Mouse (Mus musculus) limb, embryonic 13.5 days (tissue): ENCODE measurements around the gene Olfr661. TPM values are rescaled to one million over a fixed set of nuclear protein-coding genes. Genes with fewer than 3 reads are reported as not detected.
A peak's percentile ranks its signal among the peaks of the same experiment; 100 is the strongest.

Experiments used
- ATAC-seq: fragments of 200-750 bp; cut with Nextera tagmentation; 2 replicates; pipeline ENCODE4 v1.8.0; 2017; ENCODE audit warnings: low read depth, moderate number of reproducible peaks, moderate TSS enrichment; ENCODE audit not compliant: low FRiP score
- H3K27ac ChIP-seq: fragments of 300-500 bp; sonication (generic); 2 replicates; pipeline ENCODE4 v1.5.1; 2015; ENCODE audit warnings: inconsistent platforms, mild to moderate bottlenecking, moderate library complexity
- H3K27me3 ChIP-seq: fragments of 300-500 bp; sonication (generic); 2 replicates; pipeline ENCODE4 v1.6.1; 2015; ENCODE audit warnings: mild to moderate bottlenecking, inconsistent platforms
- H3K36me3 ChIP-seq: fragments of 300-500 bp; sonication (generic); 2 replicates; pipeline ENCODE4 v1.6.1; 2015; ENCODE audit warnings: inconsistent platforms, mild to moderate bottlenecking, moderate library complexity
- H3K4me1 ChIP-seq: fragments of 300-500 bp; sonication (generic); 2 replicates; pipeline ENCODE4 v1.6.1; 2015; ENCODE audit warnings: inconsistent platforms
- H3K4me2 ChIP-seq: fragments of 300-500 bp; sonication (generic); replicated peaks from 2 replicates; pipeline ENCODE4 v1.6.1; 2015; ENCODE audit warnings: inconsistent platforms, mild to moderate bottlenecking, moderate library complexity
- H3K4me3 ChIP-seq: fragments of 300-500 bp; sonication (generic); 2 replicates; pipeline ENCODE4 v1.5.1; 2015; ENCODE audit warnings: moderate library complexity, mild to moderate bottlenecking, inconsistent platforms
- H3K9ac ChIP-seq: fragments of 300-500 bp; sonication (generic); 2 replicates; pipeline ENCODE4 v1.6.1; 2015; ENCODE audit warnings: mild to moderate bottlenecking, inconsistent platforms
- H3K9me3 ChIP-seq: fragments of 300-500 bp; sonication (generic); 2 replicates; pipeline ENCODE4 v1.6.1; 2016; ENCODE audit warnings: inconsistent platforms
- WGBS: fragments of 180-500 bp; shearing (Covaris S2); methylation state at CpG from one replicate; pipeline ENCODE4 v1.1.7; 2015; 5-methylcytosine and 5-hydroxymethylcytosine counted together
- polyA plus RNA-seq: library from polyadenylated mRNA; unstranded; fragments of >200 nt; fragmentation: Nextera tagmentation; extraction: Ambion mirVana; gene quantifications from 2 replicates; pipeline ENCODE4 v1.2.1, GENCODE M21; 2015

Gene Olfr661
- not detected in 2 replicates for polyA plus RNA-seq

DNA sequence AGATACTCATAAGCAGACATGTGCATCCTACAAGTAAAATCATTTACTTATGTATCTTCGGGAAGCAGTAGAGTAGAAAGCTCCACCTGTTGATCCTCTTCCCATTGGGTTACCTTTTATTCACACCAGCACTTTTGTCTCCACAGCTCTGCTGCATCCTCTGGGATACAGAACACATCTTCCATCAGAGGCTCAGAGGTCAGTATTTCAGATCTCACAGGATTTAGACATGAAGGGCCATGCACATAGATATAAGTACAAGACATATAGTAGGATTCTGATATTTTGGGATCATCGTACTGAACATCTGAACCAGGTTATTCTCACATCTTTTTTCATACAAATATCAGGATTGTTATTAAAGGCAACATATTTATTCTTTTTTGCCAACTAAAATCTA lies at the start of gene Olfr661:
TSS of gene Olfr661 (plus strand) at position 301 of the 400 bp plus-strand sequence.
- H3K36me3 ChIP-seq = no peaks in the 10 kb centered on the region
- H3K4me3 ChIP-seq = no peak within 1 kb of the TSS
- H3K4me2 ChIP-seq = no peak within 1 kb of the TSS
- no peak for ATAC-seq
- H3K9me3 ChIP-seq = no peaks in the 10 kb centered on the region
- no peak within 1 kb of the TSS for H3K27ac ChIP-seq
- no peaks in the 10 kb centered on the region for H3K27me3 ChIP-seq
- no peak within 1 kb of the TSS for H3K9ac ChIP-seq
- WGBS = 87% methylated on average over 2 of the region's 2 CpGs
- H3K4me1 ChIP-seq = no peaks in the 10 kb centered on the region

DNA sequence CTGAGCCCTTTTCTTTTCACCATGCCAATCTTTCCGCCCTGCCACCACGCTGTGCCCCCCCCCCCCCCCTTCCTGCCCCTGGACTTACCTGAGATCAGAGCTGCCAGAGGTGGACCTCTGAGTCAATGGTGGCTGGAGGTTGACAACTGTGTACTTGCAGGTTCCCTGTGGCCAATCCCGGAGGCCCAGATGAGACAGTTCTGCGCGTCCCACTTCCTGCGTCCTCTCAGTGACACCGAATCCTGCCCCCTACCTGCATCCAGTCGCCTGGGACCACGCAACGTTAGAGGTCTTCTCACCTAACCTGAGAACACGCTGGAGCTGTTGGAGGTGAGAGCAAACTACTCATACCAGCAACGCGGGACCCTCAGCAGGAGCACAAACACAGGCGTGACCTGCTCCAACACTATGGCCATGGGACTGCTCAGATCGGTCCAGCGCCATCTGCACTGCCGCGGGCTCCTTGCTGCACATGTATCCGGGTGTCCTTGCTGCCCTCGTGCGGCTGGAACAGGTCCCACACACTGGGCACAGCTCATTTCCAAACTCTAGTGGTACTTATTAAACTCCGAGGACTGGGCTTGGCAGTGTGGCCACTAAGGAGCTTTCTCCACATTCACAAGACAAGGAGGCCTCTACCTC lies 39.3 kb upstream of the Olfr661 start, which contains the start of gene Olfr658:
TSS of gene Olfr658 (minus strand) at position 465 of the 642 bp plus-strand sequence.
- Histone ChIP-seq H3K4me2 (peak within 1 kb of the TSS; percentile 50), H3K36me3 (no peaks in the 10 kb centered on the region), H3K9me3 (no peaks in the 10 kb centered on the region), H3K27ac (no peak within 1 kb of the TSS), H3K4me1 (no peaks in the 10 kb centered on the region), H3K27me3 (no peaks in the 10 kb centered on the region), H3K9ac (no peak within 1 kb of the TSS), H3K4me3 (0 out of 2 replicates have a peak within 1 kb of the TSS, but pooled peaks have one; percentile 7)
- 19% methylated on average over 20 of the region's 22 CpGs for WGBS
- peak; percentile 69 for ATAC-seq

GRCm38 (mm10) chr7:104666453-104666852 lies 19.8 kb upstream of the Olfr661 start, which contains the start of gene Olfr659:
TSS of gene Olfr659 (plus strand) at chr7:104666753.
- Histone ChIP-seq H3K4me3 (no peak within 1 kb of the TSS), H3K4me2 (no peak within 1 kb of the TSS), H3K9me3 (0 out of 2 replicates have a peak, but pooled peaks cover 3% of the 10 kb centered on the region), H3K27me3 (no peaks in the 10 kb centered on the region), H3K36me3 (no peaks in the 10 kb centered on the region), H3K4me1 (no peaks in the 10 kb centered on the region), H3K9ac (no peak within 1 kb of the TSS), H3K27ac (no peak within 1 kb of the TSS)
- no peak for ATAC-seq
- WGBS = 81% methylated on average over 3 of the region's 3 CpGs

Other genes starting within 250 kb of the Olfr661 start
- gene Trim30a, start 221.3 kb upstream of the Olfr661 start, polyA plus RNA-seq = 1.0 and 1.2 TPM in 2 replicates
- 0.31 and 0.36 TPM in 2 replicates for gene Trim30d, start 178.7 kb upstream of the Olfr661 start, polyA plus RNA-seq
- not detected in 2 replicates for gene Olfr651, start 136.4 kb upstream of the Olfr661 start, polyA plus RNA-seq
- gene Olfr652, start 125.6 kb upstream of the Olfr661 start, polyA plus RNA-seq = not detected in 2 replicates
- gene Olfr653, start 109.2 kb upstream of the Olfr661 start, polyA plus RNA-seq = not detected in 2 replicates
- not detected in 2 replicates for gene Olfr654, start 99.5 kb upstream of the Olfr661 start, polyA plus RNA-seq
- gene Olfr655, start 84.7 kb upstream of the Olfr661 start, polyA plus RNA-seq = not detected in 2 replicates
- not detected in 2 replicates for gene Olfr656, start 72.5 kb upstream of the Olfr661 start, polyA plus RNA-seq
- not detected in 2 replicates for gene Olfr657, start 61.7 kb upstream of the Olfr661 start, polyA plus RNA-seq
- not detected in 2 replicates for gene Olfr658, start 39.2 kb upstream of the Olfr661 start, polyA plus RNA-seq
- gene Olfr659, start 19.7 kb upstream of the Olfr661 start, polyA plus RNA-seq = not detected in 2 replicates
- gene Usp17le, start 91.0 kb downstream of the Olfr661 start, polyA plus RNA-seq = not detected in 2 replicates
- not detected in 2 replicates for gene Usp17lb, start 156.1 kb downstream of the Olfr661 start, polyA plus RNA-seq
- not detected in 2 replicates for gene Usp17la, start 170.5 kb downstream of the Olfr661 start, polyA plus RNA-seq
- gene Olfr665, start 191.5 kb downstream of the Olfr661 start, polyA plus RNA-seq = not detected in 2 replicates
- not detected in 2 replicates for gene Olfr666, start 209.5 kb downstream of the Olfr661 start, polyA plus RNA-seq
- not detected in 2 replicates for gene Olfr667, start 235.0 kb downstream of the Olfr661 start, polyA plus RNA-seq
- gene Olfr668, start 241.6 kb downstream of the Olfr661 start, polyA plus RNA-seq = not detected in 2 replicates
- not detected in 2 replicates for gene Olfr669, start 247.7 kb downstream of the Olfr661 start, polyA plus RNA-seq